Mouse (Mus musculus): Measurements from ENCODE around the gene Glyat. TPM values are rescaled to one million over a fixed set of nuclear protein-coding genes. Genes with fewer than 3 reads are reported as not detected.

Gene Glyat
- total RNA-seq, 2 experiments from 2014 or later: 0.20 to 0.36 TPM

DNA sequence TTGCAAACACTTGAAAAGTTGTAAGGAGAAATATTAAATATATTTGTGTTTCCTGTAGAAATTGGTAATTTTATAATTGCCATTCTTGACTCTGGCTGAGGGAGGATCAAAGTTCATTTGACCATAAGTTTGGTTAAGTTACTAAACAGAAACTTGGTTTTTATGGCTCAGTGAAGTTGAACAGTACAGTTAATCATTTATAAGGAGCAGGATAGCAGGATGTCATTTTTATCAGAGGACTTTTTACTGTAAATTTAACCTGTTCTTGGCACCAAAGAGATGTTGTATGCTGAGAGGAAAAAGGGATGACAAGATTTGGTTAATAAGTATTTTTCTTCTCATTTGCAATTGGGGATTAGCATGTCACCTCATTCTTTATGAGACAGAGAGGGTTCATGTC lies 51.5 kb downstream of the Glyat start:
- no peak for DNase-seq (ENCODE audit: low spot score in 2 of 2)

DNA sequence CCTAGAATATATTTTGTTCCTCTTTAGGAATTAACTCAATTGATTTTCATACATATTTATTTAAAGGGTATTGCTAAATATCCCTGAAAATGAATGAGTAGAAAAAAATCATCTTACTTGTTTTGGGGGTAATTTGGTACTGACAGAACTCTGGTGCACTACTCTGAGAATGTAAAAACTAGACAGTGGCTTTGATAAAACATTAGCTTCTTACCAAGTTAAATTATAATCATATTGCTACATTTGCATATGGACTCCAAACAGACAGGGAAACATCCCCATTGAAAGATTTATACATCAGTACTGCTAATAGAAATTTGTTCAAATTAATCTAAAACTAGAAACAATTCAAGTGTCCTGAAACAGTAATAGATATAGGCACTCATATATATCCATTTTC lies 52.1 kb downstream of the Glyat start:
- DNase-seq (ENCODE audit: low spot score in 2 of 2): no peak

DNA sequence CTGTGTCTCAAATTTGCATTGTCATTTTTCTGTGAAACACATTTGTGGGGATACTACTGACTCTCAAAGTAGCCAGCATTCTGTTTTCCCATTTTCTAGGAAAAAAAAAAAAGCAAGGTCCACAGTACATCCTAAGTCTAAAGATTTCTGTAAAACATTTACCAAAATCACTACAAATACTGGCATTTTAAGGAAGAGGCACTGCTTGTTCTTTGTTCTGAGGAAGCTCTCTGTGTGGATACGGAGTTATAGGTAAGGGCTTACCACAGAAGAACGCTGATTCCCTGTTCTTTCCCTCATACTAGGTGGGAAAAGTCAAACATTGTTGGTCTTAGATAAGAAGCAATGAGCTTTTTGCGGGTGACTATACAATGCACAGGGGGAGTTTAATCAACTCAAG lies 62.5 kb downstream of the Glyat start, which contains the start of gene Keg1:
Keg1 (plus strand) TSS at position 197 of the 400 bp plus-strand sequence.
- no peak for DNase-seq (ENCODE audit: low spot score in 2 of 2)

DNA sequence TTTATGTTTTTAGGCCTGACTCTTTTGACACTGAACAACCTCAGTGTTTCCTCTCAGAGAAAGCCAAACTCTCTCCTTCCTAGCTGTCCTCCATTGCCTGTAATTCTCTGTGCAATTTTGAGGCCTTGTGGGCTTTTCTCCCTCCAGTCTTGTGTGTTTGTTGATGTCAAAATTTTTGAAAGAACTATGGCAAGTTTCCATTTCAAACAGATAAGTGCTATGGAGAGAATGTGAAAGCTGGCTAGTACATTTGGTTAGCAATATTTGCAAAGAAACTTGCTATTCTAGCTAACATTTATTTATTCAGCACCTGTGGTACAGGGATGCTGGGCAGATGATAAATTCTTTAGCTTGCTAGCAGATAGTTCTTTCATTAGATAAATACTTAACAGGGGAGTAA lies 63.1 kb downstream of the Glyat start:
- DNase-seq (ENCODE audit: low spot score in 2 of 2): no peak

Other genes with a start within 250 kb of the Glyat start
- gene Olfr1440, start 246.0 kb upstream of the Glyat start, total RNA-seq (2021): not detected
- gene Olfr1441, start 215.9 kb upstream of the Glyat start, total RNA-seq (2021): not detected
- gene Pfpl, start 205.4 kb upstream of the Glyat start, total RNA-seq (2021): not detected
- gene Mpeg1, start 172.5 kb upstream of the Glyat start, total RNA-seq (2021): 1 to 10 TPM; 7.8 to 9.4 TPM
- 10 to 100 TPM; 34.6 to 35.6 TPM for gene Dtx4, start 131.9 kb upstream of the Glyat start, total RNA-seq (2021)
- gene Fam111a, start 87.6 kb upstream of the Glyat start, total RNA-seq (2021): 1 to 10 TPM in 1 of 2 experiments, under 1 TPM in 1; 0.91 to 1.7 TPM
- gene Gm4952, start 33.3 kb upstream of the Glyat start, total RNA-seq (2021): not detected
- gene Olfr1442, start 37.1 kb downstream of the Glyat start, total RNA-seq (2021): not detected
- gene Olfr1443, start 44.8 kb downstream of the Glyat start, total RNA-seq (2021): not detected
- not detected for gene Keg1, start 62.5 kb downstream of the Glyat start, total RNA-seq (2021)
- gene Cntf, start 132.3 kb downstream of the Glyat start, total RNA-seq (2021): 1 to 10 TPM; 2.7 to 3.1 TPM
- gene Zfp91, start 162.8 kb downstream of the Glyat start, total RNA-seq (2021): 10 to 100 TPM; 84.6 to 90.8 TPM
- 1 to 10 TPM; 1.0 to 1.9 TPM for gene Lpxn, start 162.9 kb downstream of the Glyat start, total RNA-seq (2021)
- gene Gm5244, start 213.4 kb downstream of the Glyat start, total RNA-seq (2021): not detected
- not detected for gene Olfr1444, start 224.0 kb downstream of the Glyat start, total RNA-seq (2021)